Mouse (Mus musculus) CH12.LX (cell line): ENCODE results near the gene Rad54l2.

ENCODE experiments used
- CTCF ChIP-seq, 2 experiments: IDR thresholded peaks in 1 of 2; conservative IDR thresholded peaks in 1 of 2; 2 replicates each; pipeline ENCODE4 v1.5.1; 2011 to 2012; ENCODE audit warnings: low read depth in 2 of 2, low read length in 2 of 2, improper control_type of control experiment in 1 of 2, inconsistent platforms in 1 of 2, mild to moderate bottlenecking in 1 of 2, moderate library complexity in 1 of 2
- E2F4 ChIP-seq: IDR thresholded peaks from 2 replicates; pipeline ENCODE4 v1.6.1; 2011; ENCODE audit warnings: low read depth, low read length, improper control_type of control experiment; ENCODE audit not compliant: insufficient replicate concordance
- ELF1 ChIP-seq: IDR thresholded peaks from 2 replicates; pipeline ENCODE4 v1.6.1; 2014; ENCODE audit warnings: low read depth, mild to moderate bottlenecking, inconsistent platforms, low read length, improper control_type of control experiment
- EP300 ChIP-seq: IDR thresholded peaks from 2 replicates; pipeline ENCODE4 v1.6.1; 2011; ENCODE audit warnings: low read length, improper control_type of control experiment
- MAFK ChIP-seq: IDR thresholded peaks from 2 replicates; pipeline ENCODE4 v1.6.1; 2011; ENCODE audit warnings: low read length, improper control_type of control experiment; ENCODE audit not compliant: insufficient replicate concordance
- MAX ChIP-seq: IDR thresholded peaks from 2 replicates; pipeline ENCODE4 v1.6.1; 2011; ENCODE audit warnings: low read length, improper control_type of control experiment
- NRF1 ChIP-seq: IDR thresholded peaks from 2 replicates; pipeline ENCODE4 v1.6.1; 2014; ENCODE audit warnings: low read depth, mild to moderate bottlenecking, inconsistent platforms, low read length, improper control_type of control experiment, moderate library complexity
- POLR2A ChIP-seq: IDR thresholded peaks from 2 replicates; pipeline ENCODE4 v1.6.1; 2011; ENCODE audit warnings: low read depth, mild to moderate bottlenecking, improper control_type of control experiment, low read length
- USF2 ChIP-seq: conservative IDR thresholded peaks from 2 replicates; pipeline ENCODE4 v1.6.1; 2011; ENCODE audit warnings: low read depth, low read length, improper control_type of control experiment
- ZKSCAN1 ChIP-seq: IDR thresholded peaks from 2 replicates; pipeline ENCODE4 v1.6.1; 2012; ENCODE audit warnings: low read depth, inconsistent platforms, low read length, improper control_type of control experiment, borderline replicate concordance

- TF ChIP-seq POLR2A (no peak), CTCF (conservative IDR thresholded peaks at IDR 0.05 in 1 of 2, IDR thresholded peaks at IDR 0.05 in 1 of 2; ENCODE audit: low read depth in 2 of 2, low read length in 2 of 2) (no peak), USF2 (no peak), ZKSCAN1 (no peak), ELF1 (no peak), MAFK (no peak), E2F4 (no peak), NRF1 (no peak), MAX (no peak), EP300 (no peak)
These were observed 124.6 kb downstream of the Rad54l2 start for GRCm38 (mm10) chr9:106664433-106664832.
